Mouse (Mus musculus) spleen, adult 2 months (tissue): Measurements from ENCODE around the gene Phldb2.

Experiments used
- CTCF ChIP-seq: fragments of 200-500 bp; IDR thresholded peaks from 2 replicates; pipeline ENCODE4 v1.5.1; 2011; ENCODE audit warnings: mild to moderate bottlenecking, inconsistent platforms; ENCODE audit not compliant: insufficient read depth, insufficient read length, insufficient replicate concordance; ENCODE audit errors: extremely low read depth
- POLR2A ChIP-seq: fragments of 200-500 bp; IDR thresholded peaks from 2 replicates; pipeline ENCODE4 v1.6.1; 2011; ENCODE audit warnings: low read depth, low read length, inconsistent platforms

DNA sequence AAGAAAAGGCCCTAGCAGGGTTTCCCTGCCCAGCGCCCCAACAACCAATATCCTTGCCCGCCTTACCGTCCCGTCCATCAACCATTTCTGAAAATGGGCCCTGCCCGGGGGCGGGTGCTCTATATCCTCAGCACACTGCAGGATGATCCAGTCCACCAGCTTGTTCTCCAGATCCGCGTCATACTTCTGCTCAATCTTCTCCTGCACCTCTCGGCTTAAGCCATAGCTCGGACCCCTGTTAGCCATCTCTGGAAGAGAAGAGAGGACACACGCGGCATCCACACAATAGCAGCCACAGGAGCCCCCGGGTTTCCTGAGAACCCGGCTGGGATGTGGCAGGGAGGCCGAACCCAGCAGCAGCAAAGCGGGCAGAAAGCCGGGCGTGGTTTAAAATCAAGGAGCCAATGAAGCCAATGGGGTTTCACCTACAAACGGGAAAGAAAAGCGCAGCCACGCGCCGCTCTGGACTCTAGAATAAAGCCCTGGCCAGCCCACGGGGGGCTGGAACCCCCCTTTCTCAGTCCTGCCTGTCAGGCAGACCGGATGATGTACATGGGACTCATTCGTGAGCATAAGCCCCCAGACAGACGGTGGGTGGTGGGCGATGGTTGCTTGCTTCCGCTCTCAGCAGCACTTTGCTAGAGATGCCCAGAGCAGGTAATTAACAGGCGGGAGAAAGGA lies 229.2 kb downstream of the Phldb2 start, which contains the start of gene Tagln3:
- TF ChIP-seq CTCF (no peak), POLR2A (no peak)
